Mouse (Mus musculus): ENCODE results near the gene Mbtd1.

Gene Mbtd1

GRCm38 (mm10) chr11:93987026-93987425 is 101.4 kb downstream of the Mbtd1 start:
- DNase-seq (ENCODE audit: low read depth, low spot score) = no peak

GRCm38 (mm10) chr11:93987625-93988327 is 102.1 kb downstream of the Mbtd1 start:
- DNase-seq (ENCODE audit: low read depth, low spot score) = no peak

GRCm38 (mm10) chr11:93988328-93989062 is 102.8 kb downstream of the Mbtd1 start:
- no peak for DNase-seq (ENCODE audit: low read depth, low spot score)

GRCm38 (mm10) chr11:93994531-93994930 is 108.9 kb downstream of the Mbtd1 start:
- DNase-seq (ENCODE audit: low read depth, low spot score) = no peak

- peak; percentile 23 for DNase-seq (ENCODE audit: low read depth, low spot score)
Measured at GRCm38 (mm10) chr11:93995111-93995719, 109.6 kb downstream of the Mbtd1 start.

- peak; percentile 95 for DNase-seq (ENCODE audit: low read depth, low spot score)
Measured at GRCm38 (mm10) chr11:93995720-93996305, 110.2 kb downstream of the Mbtd1 start, which contains the start of gene Spag9. Spag9 (plus strand) TSS chr11:93996091.
